Mouse (Mus musculus) stomach, embryonic 16.5 days (tissue): ENCODE measurements around the gene Rpl26. TPM values are rescaled to one million over a fixed set of nuclear protein-coding genes. Genes with fewer than 3 reads are reported as not detected.

Experiments
- ATAC-seq: fragments of 200-750 bp; cut with Nextera tagmentation; 2 replicates; pipeline ENCODE4 v1.8.0; 2017; ENCODE audit warnings: moderate number of reproducible peaks, moderate TSS enrichment; ENCODE audit not compliant: insufficient read depth, low FRiP score
- H3K27ac ChIP-seq: fragments of 300-500 bp; sonication (generic); 2 replicates; pipeline ENCODE4 v1.5.1; 2014; ENCODE audit warnings: low read length
- H3K27me3 ChIP-seq: fragments of 300-500 bp; sonication (generic); 2 replicates; pipeline ENCODE4 v1.6.1; 2014; ENCODE audit warnings: low read length, control low read depth, mixed read lengths; ENCODE audit not compliant: control insufficient read depth, insufficient read depth
- H3K36me3 ChIP-seq: fragments of 300-500 bp; sonication (generic); 2 replicates; pipeline ENCODE4 v1.6.1; 2014; ENCODE audit warnings: low read length; ENCODE audit not compliant: control insufficient read depth, insufficient read depth
- H3K4me1 ChIP-seq: fragments of 300-500 bp; sonication (generic); 2 replicates; pipeline ENCODE4 v1.6.1; 2014; ENCODE audit warnings: low read length, control low read depth, mixed read lengths; ENCODE audit not compliant: control insufficient read depth, insufficient read depth
- H3K4me2 ChIP-seq: fragments of 300-500 bp; sonication (generic); 2 replicates; pipeline ENCODE4 v1.6.1; 2014; ENCODE audit warnings: low read depth, low read length, mixed read lengths
- H3K4me3 ChIP-seq: fragments of 300-500 bp; sonication (generic); replicated peaks from 2 replicates; pipeline ENCODE4 v1.5.1; 2014; ENCODE audit warnings: mild to moderate bottlenecking, low read length
- H3K9ac ChIP-seq: fragments of 300-500 bp; sonication (generic); 2 replicates; pipeline ENCODE4 v1.6.1; 2014; ENCODE audit warnings: low read length
- H3K9me3 ChIP-seq: fragments of 300-500 bp; sonication (generic); replicated peaks from 2 replicates; pipeline ENCODE4 v1.6.1; 2016; ENCODE audit warnings: low read length, control low read depth; ENCODE audit not compliant: control insufficient read depth
- WGBS: fragments of 180-500 bp; shearing (Covaris S2); extraction: QIAGEN DNeasy Blood & Tissue Kit; methylation state at CpG from one replicate; pipeline ENCODE4 v1.1.7; 2014; 5-methylcytosine and 5-hydroxymethylcytosine counted together
- polyA plus RNA-seq: library from polyadenylated mRNA; unstranded; fragments of >200 nt; fragmentation: Nextera tagmentation; extraction: Ambion mirVana; gene quantifications from 2 replicates; pipeline ENCODE4 v1.2.1, GENCODE M21; 2015

Rpl26 gene
- polyA plus RNA-seq, 1 experiment from 2014 or later, result 932 TPM

GRCm38 (mm10) chr11:68904375-68905137 lies 3.2 kb downstream of the Rpl26 start:
- H3K9ac ChIP-seq, result no peak overlapping the region
- peaks cover 21% of the 10 kb centered on the region for H3K36me3 ChIP-seq
- no peak for ATAC-seq
- H3K4me3 ChIP-seq, result no peak overlapping the region
- 82% methylated on average over 8 of the region's 8 CpGs for WGBS
- H3K27me3 ChIP-seq, result no peaks in the 10 kb centered on the region
- H3K9me3 ChIP-seq, result no peaks in the 10 kb centered on the region
- no peak overlapping the region for H3K4me2 ChIP-seq
- H3K27ac ChIP-seq, result no peak overlapping the region
- peaks cover 4% of the 10 kb centered on the region for H3K4me1 ChIP-seq

GRCm38 (mm10) chr11:68905138-68905531 lies 3.8 kb downstream of the Rpl26 start:
- Histone ChIP-seq H3K9me3 (no peaks in the 10 kb centered on the region), H3K9ac (no peak overlapping the region), H3K4me2 (no peak overlapping the region), H3K27ac (no peak overlapping the region), H3K4me3 (no peak overlapping the region), H3K36me3 (peaks cover 21% of the 10 kb centered on the region), H3K27me3 (no peaks in the 10 kb centered on the region), H3K4me1 (peaks cover 4% of the 10 kb centered on the region)
- ATAC-seq, result no peak
- 91% methylated on average over 3 of the region's 3 CpGs for WGBS

- Histone ChIP-seq H3K36me3 (peaks cover 21% of the 10 kb centered on the region), H3K4me3 (no peak overlapping the region), H3K9ac (no peak overlapping the region), H3K4me2 (no peak overlapping the region), H3K27me3 (no peaks in the 10 kb centered on the region), H3K9me3 (no peaks in the 10 kb centered on the region), H3K27ac (peak overlapping the region; percentile 1), H3K4me1 (peaks cover 2% of the 10 kb centered on the region)
- 87% methylated on average over 9 of the region's 9 CpGs for WGBS
- no peak for ATAC-seq
These were observed 4.5 kb downstream of the Rpl26 start for GRCm38 (mm10) chr11:68905665-68906460.

- Histone ChIP-seq H3K9ac (no peak overlapping the region), H3K4me1 (no peaks in the 10 kb centered on the region; the same call in 1 of the 2 replicates), H3K4me3 (no peak overlapping the region), H3K4me2 (no peak overlapping the region), H3K27ac (peak overlapping the region; percentile 12), H3K9me3 (no peaks in the 10 kb centered on the region), H3K27me3 (no peaks in the 10 kb centered on the region), H3K36me3 (peaks cover 21% of the 10 kb centered on the region)
- 0 out of 2 replicates have a peak, but pooled peaks have one; percentile 33 for ATAC-seq
- 55% methylated on average over 4 of the region's 4 CpGs for WGBS
These were observed 5.0 kb downstream of the Rpl26 start for GRCm38 (mm10) chr11:68906461-68906790.

- Histone ChIP-seq H3K9ac (no peak overlapping the region), H3K36me3 (peaks cover 21% of the 10 kb centered on the region), H3K27me3 (no peaks in the 10 kb centered on the region), H3K4me1 (peaks cover 3% of the 10 kb centered on the region; the same call in 1 of the 2 replicates), H3K27ac (no peak overlapping the region), H3K4me3 (no peak overlapping the region), H3K9me3 (no peaks in the 10 kb centered on the region), H3K4me2 (no peak overlapping the region)
- no peak for ATAC-seq
- WGBS, result 71% methylated on average over 3 of the region's 3 CpGs
These were observed 5.9 kb downstream of the Rpl26 start for GRCm38 (mm10) chr11:68907251-68907650.

GRCm38 (mm10) chr11:68908846-68909503 lies 7.6 kb downstream of the Rpl26 start:
- H3K4me2 ChIP-seq, result no peak overlapping the region
- no peak overlapping the region for H3K4me3 ChIP-seq
- H3K27ac ChIP-seq, result no peak overlapping the region
- H3K4me1 ChIP-seq, result 0 out of 2 replicates have a peak, but pooled peaks cover 3% of the 10 kb centered on the region
- H3K27me3 ChIP-seq, result no peaks in the 10 kb centered on the region
- H3K9me3 ChIP-seq, result no peaks in the 10 kb centered on the region
- no peak overlapping the region for H3K9ac ChIP-seq
- WGBS, result 44% methylated on average over 7 of the region's 7 CpGs
- H3K36me3 ChIP-seq, result peaks cover 12% of the 10 kb centered on the region; the same call in 1 of the 2 replicates
- no peak for ATAC-seq

- 0 out of 2 replicates have a peak, but pooled peaks cover 3% of the 10 kb centered on the region for H3K4me1 ChIP-seq
- H3K4me2 ChIP-seq, result peak overlapping the region; percentile 17; the same call in 1 of the 2 replicates
- peak overlapping the region; percentile 75 for H3K27ac ChIP-seq
- peak overlapping the region; percentile 23; the same call in 1 of the 2 replicates for H3K9ac ChIP-seq
- 27% methylated on average over 14 of the region's 14 CpGs for WGBS
- H3K36me3 ChIP-seq, result no peaks in the 10 kb centered on the region
- no peaks in the 10 kb centered on the region for H3K9me3 ChIP-seq
- no peak overlapping the region for H3K4me3 ChIP-seq
- no peaks in the 10 kb centered on the region for H3K27me3 ChIP-seq
- ATAC-seq, result no peak
These were observed 10.3 kb downstream of the Rpl26 start for GRCm38 (mm10) chr11:68911531-68912177.

GRCm38 (mm10) chr11:68914566-68914965 lies 13.2 kb downstream of the Rpl26 start:
- WGBS, result 89% methylated on average over 4 of the region's 4 CpGs

More at GRCm38 (mm10) chr11:68914566-68914965, 13.2 kb downstream of the Rpl26 start:
- no peak overlapping the region for H3K4me2 ChIP-seq
- no peak overlapping the region for H3K9ac ChIP-seq
- H3K36me3 ChIP-seq, result no peaks in the 10 kb centered on the region
- 0 out of 2 replicates have a peak, but pooled peaks cover 3% of the 10 kb centered on the region for H3K4me1 ChIP-seq
- ATAC-seq, result no peak
- H3K27ac ChIP-seq, result no peak overlapping the region
- no peaks in the 10 kb centered on the region for H3K9me3 ChIP-seq
- H3K4me3 ChIP-seq, result no peak overlapping the region
- no peaks in the 10 kb centered on the region for H3K27me3 ChIP-seq
